Mouse (Mus musculus) ES-Bruce4 (cell line): Measurements from ENCODE around the gene Il4ra.

Experiments used
- CTCF ChIP-seq: IDR thresholded peaks from one replicate; pipeline ENCODE4 v1.8.1; 2011; ENCODE audit warnings: low read depth, low read length
- EP300 ChIP-seq: IDR thresholded peaks from 2 replicates; pipeline ENCODE4 v1.6.1; 2011; ENCODE audit warnings: low read depth, low read length; ENCODE audit not compliant: insufficient read depth
- POLR2A ChIP-seq: IDR thresholded peaks from one replicate; pipeline ENCODE4 v1.8.1; 2011; ENCODE audit warnings: low read length; ENCODE audit not compliant: insufficient read depth

DNA sequence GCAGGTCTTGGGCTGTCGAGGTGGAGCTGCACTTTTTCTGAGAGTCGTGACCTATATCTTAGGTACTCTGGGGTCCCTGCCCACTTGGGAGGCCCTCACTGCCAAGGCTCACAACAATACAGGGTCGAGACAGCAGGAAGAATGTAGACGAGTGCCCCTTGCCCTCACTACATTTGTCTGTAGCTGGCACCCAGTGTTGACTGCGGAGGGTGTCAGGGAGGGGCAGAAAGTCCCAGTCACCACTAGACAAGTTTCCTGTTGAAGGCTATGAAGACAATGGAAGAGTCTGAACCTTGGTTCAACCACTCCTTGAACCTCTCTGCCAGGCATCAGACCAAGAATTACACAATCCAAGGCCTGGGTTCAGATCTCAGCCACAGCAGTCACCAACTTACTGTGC lies 7.1 kb downstream of the Il4ra start:
- TF ChIP-seq POLR2A (no peak), CTCF (no peak), EP300 (no peak)
